ENCODE assay signal across 40 mouse cellular contexts in the genomic region with DNA sequence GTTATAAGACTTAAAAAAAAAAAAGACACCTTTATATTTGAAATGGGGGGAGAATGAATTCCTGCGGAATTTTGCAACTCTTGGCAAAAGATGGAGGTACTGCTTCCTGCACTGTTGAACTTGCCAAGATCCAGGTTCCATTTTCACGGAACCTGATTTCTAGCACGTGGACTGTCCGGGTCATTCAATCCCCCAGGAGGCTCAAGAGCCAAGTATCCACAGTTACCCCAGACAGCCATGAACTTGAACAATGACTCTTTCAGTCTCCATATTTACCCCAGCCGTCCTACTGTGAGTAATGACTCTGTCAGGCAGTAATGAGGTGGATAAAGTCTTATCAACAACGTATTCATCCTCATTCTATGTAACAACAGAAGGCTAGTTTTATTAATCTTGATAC. TPM values are rescaled to one million over a fixed set of nuclear protein-coding genes. Genes with fewer than 3 reads are reported as not detected.
"Had no signal": no experiment of that assay in that cellular context is flagged by ENCODE, and none has a peak within 500 bp of the region (broad histone marks: within the 10 kb centered on the region; RNA-seq: fewer than 3 reads in every experiment).

No protein-coding gene starts in this region.

- H3K27me3 ChIP-seq: heart, embryonic 12.5 days; hindbrain, embryonic 13.5 days; hindbrain, embryonic 15.5 days; kidney, embryonic 15.5 days; limb, embryonic 12.5 days; liver, embryonic 13.5 days; liver, embryonic 15.5 days had no signal

- H3K4me1 ChIP-seq: limb, embryonic 10.5 days; limb, embryonic 12.5 days had no signal

- DNase-seq: gastrocnemius, postnatal 14 days; gastrocnemius, postnatal 36 days; heart, adult 18-20 months; heart, postnatal 10 days; kidney, adult 11 months; kidney, adult 2 months; kidney, adult 9 months; kidney, postnatal 14 days; kidney, postnatal 36 days; liver, embryonic 13.5 days; liver, postnatal 0 days had no signal

- H3K4me3 ChIP-seq: heart, embryonic 10.5 days; heart, embryonic 12.5 days; hindbrain, embryonic 13.5 days; hindbrain, embryonic 15.5 days; kidney, embryonic 15.5 days; layer of hippocampus, adult 2 months; left cerebral cortex, adult 2 months; limb, embryonic 10.5 days; limb, embryonic 12.5 days; liver, embryonic 13.5 days; liver, embryonic 15.5 days had no signal

- H3K9ac ChIP-seq: heart, embryonic 12.5 days; hindbrain, embryonic 13.5 days; hindbrain, embryonic 15.5 days; kidney, embryonic 15.5 days; limb, embryonic 12.5 days; liver, embryonic 13.5 days; liver, embryonic 15.5 days; liver, postnatal 0 days had no signal

- H3K27ac ChIP-seq: heart, embryonic 10.5 days; hindbrain, embryonic 13.5 days; hindbrain, embryonic 15.5 days; hindbrain, postnatal 0 days; kidney, embryonic 15.5 days; kidney, postnatal 0 days; layer of hippocampus, adult 2 months; left cerebral cortex, adult 2 months; limb, embryonic 10.5 days; limb, embryonic 12.5 days; liver, embryonic 13.5 days; liver, embryonic 15.5 days had no signal

RNA-seq across cellular contexts. Expression of a gene that starts 40.6 kb away (rescaled TPM):
- total RNA-seq: gastrocnemius, adult 8-10 months; gastrocnemius, postnatal 14 days; gastrocnemius, postnatal 36 days; heart, adult 18-20 months; heart, adult 8-10 months; heart, postnatal 10 days; heart, postnatal 25 days; hematopoietic stem cell, adult 5-6 weeks had no signal
- polyA plus RNA-seq: gonadal fat pad, adult 2 months; heart, embryonic 12.5 days; heart, embryonic 14.5 days; heart, embryonic 16.5 days; intestine, embryonic 14.5 days; intestine, embryonic 16.5 days; kidney, adult 2 months; kidney, embryonic 15.5 days; kidney, postnatal 0 days; large intestine, adult 2 months; limb, embryonic 10.5 days; limb, embryonic 12.5 days; limb, embryonic 14.5 days; liver, embryonic 11.5 days; liver, embryonic 13.5 days; liver, embryonic 15.5 days; liver, postnatal 0 days had no signal

RNA-seq across cellular contexts. Expression of a gene that starts 41.6 kb away (rescaled TPM):
- total RNA-seq: gastrocnemius, adult 8-10 months; gastrocnemius, postnatal 36 days; hematopoietic stem cell, adult 5-6 weeks had no signal

RNA-seq across cellular contexts. Expression of a gene that starts 59.0 kb away (rescaled TPM):
- total RNA-seq: gastrocnemius, adult 8-10 months; gastrocnemius, postnatal 14 days; gastrocnemius, postnatal 36 days; hematopoietic stem cell, adult 5-6 weeks; layer of hippocampus, adult 2 months; layer of hippocampus, postnatal 10 days; layer of hippocampus, postnatal 25 days; left cerebral cortex, adult 2 months; left cerebral cortex, postnatal 14 days; left cerebral cortex, postnatal 36 days had no signal
- polyA plus RNA-seq: hindbrain, embryonic 11.5 days; hindbrain, embryonic 13.5 days; hindbrain, embryonic 15.5 days; hindbrain, postnatal 0 days; large intestine, adult 2 months; limb, embryonic 10.5 days; limb, embryonic 12.5 days; liver, embryonic 11.5 days; liver, embryonic 13.5 days; liver, embryonic 15.5 days; liver, postnatal 0 days had no signal
